Mouse (Mus musculus): Measurements from ENCODE around the gene Nek3. TPM values are rescaled to one million over a fixed set of nuclear protein-coding genes. Genes with fewer than 3 reads are reported as not detected.

Gene Nek3
- 6.8 and 7.3 TPM in 2 replicates for polyA plus RNA-seq (2016; fragmentation: Nextera tagmentation; extraction: Ambion mirVana)

DNA sequence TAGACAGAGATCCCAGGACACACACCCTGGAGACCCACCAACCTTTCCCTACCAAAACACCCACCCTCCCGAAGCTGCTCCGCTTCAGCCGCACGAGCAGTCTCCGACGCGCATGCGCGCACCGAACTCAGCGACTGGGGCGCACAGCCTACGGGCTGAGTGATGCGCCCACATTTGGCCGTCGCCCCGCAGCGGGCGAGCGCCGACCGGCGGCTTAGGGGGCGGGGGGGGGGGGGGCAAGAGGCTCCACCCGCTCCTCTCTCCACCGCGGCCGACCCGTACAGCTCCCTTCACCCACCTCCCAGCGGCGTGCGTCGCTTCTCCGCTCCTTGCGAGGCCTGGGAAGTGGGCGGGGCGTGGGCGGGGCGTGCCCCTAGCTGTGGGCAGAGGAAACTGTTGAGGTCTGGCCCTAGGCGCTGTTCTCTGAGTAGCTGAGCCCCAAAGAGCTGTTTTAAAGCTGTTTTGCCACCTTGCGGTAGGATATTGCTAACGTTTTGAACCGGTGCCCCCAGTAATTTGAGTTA lies at the start of gene Nek3:
Nek3 (minus strand) TSS at position 356 of the 524 bp plus-strand sequence.
- WGBS, result under 1% methylated on average over 43 of the region's 43 CpGs

DNA sequence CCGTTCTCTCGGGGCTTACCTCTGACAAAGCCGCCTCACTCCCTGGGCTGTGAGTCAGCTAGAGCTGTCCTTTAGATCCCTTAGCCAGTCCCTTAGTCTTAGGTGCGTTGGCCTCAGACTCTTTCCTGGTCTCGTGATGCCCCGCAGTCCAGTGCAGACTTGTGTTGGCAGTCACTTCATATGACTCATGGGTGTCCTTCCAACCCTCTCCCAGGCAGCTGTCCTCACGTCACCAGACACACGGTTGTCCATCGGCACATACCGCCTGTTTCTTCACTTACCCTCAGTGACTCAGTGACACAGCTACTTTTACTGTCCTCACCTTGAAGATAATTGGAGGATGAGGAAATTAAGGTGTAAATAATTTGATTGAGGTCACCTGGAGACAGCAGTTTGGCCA lies 48.6 kb upstream of the Nek3 start:
- no peaks in the 10 kb centered on the region for H3K27me3 ChIP-seq (replicated peaks; ENCODE audit: low read depth, poor library complexity, severe bottlenecking)
- H3K36me3 ChIP-seq (replicated peaks), result peaks cover 90% of the 10 kb centered on the region
- no peak for DNase-seq (ENCODE audit: low spot score)
- no peaks in the 10 kb centered on the region for H3K9me3 ChIP-seq
- WGBS, result 94% methylated on average over 10 of the region's 10 CpGs
- no peaks in the 10 kb centered on the region for H3K4me1 ChIP-seq
- no peak overlapping the region for H3K27ac ChIP-seq (replicated peaks)
- H3K4me3 ChIP-seq, result no peak overlapping the region

More for the DNA sequence above, at the start of gene Nek3:
- H3K4me1 ChIP-seq, result peaks cover 12% of the 10 kb centered on the region
- DNase-seq (ENCODE audit: low spot score), result peak; percentile 97
- H3K27ac ChIP-seq (replicated peaks), result peak within 1 kb of the TSS; percentile 86
- H3K4me3 ChIP-seq, result peak within 1 kb of the TSS; percentile 69
- no peaks in the 10 kb centered on the region for H3K27me3 ChIP-seq (replicated peaks; ENCODE audit: low read depth, poor library complexity, severe bottlenecking)
- H3K36me3 ChIP-seq (replicated peaks), result peaks cover 41% of the 10 kb centered on the region
- no peaks in the 10 kb centered on the region for H3K9me3 ChIP-seq

DNA sequence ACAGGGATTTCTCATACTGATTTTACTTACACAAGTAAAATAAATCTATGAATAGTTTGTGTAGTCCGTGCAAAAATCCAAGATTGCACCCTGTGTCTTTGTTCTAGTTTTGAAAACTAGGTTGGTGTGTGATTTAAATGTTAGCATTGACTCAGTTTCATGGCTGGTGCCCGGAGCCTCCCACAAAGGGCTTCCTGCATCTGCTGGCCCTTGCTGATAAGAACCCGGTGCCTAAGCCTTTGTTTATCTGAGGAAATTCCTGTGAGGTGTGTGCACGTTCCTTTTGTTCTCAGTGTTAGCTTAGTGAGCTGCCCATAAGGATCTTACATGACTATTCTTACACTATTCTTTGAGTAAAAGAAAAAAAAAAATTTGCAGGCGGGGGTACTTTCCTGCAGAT lies 42.8 kb upstream of the Nek3 start:
- Histone ChIP-seq H3K4me3 (no peak overlapping the region), H3K36me3 (replicated peaks) (peaks cover 74% of the 10 kb centered on the region), H3K27ac (replicated peaks) (no peak overlapping the region), H3K4me1 (no peaks in the 10 kb centered on the region), H3K27me3 (replicated peaks; ENCODE audit: low read depth, poor library complexity, severe bottlenecking) (no peaks in the 10 kb centered on the region), H3K9me3 (no peaks in the 10 kb centered on the region)
- DNase-seq (ENCODE audit: low spot score), result no peak
- WGBS, result 70% methylated on average over 5 of the region's 5 CpGs

DNA sequence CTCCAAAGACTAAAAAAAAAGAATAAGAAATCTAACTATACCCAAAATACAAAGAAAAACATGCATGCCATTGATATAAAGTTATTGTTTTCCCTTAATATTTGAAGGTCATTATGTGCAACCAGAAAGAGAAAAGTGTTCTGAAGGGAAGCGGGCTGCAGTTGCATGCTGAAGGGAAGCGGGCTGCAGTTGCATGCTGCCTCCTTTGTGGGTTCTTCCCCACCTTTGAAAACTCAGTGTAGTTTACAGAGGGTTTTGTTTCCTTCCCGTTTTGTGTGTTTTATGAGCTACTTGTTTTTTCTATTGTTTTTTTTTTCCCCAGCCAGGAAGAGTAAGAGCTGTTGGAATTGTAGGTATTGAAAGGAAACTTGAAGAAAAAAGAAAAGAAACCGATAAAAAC lies 41.3 kb upstream of the Nek3 start:
- 87% methylated on average over 4 of the region's 4 CpGs for WGBS
- peaks cover 73% of the 10 kb centered on the region for H3K36me3 ChIP-seq (replicated peaks)
- no peak for DNase-seq (ENCODE audit: low spot score)

DNA sequence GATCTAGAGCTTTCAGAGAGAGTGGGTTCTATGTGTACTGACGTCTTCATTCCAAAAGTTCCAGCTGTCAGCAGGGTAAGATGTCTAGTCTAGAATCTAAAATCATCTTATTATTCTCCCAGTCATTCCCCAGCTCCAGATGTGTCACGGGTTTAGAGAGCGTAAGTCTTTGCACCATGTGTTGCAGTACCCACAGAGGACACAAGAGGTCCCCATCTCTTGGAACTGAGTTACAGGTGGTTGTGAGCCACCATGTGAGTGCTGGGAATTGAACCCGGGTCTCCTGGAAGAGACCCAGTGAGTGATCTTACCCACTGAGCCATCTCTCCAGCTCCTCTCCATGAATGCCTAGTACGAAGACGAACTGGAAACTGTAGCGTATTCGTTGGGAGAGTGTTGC lies 33.2 kb upstream of the Nek3 start:
- Histone ChIP-seq H3K9me3 (no peaks in the 10 kb centered on the region; the same call in 1 of the 2 replicates), H3K36me3 (replicated peaks) (peaks cover 44% of the 10 kb centered on the region), H3K4me3 (no peak overlapping the region), H3K27ac (replicated peaks) (no peak overlapping the region), H3K27me3 (replicated peaks; ENCODE audit: low read depth, poor library complexity, severe bottlenecking) (no peaks in the 10 kb centered on the region), H3K4me1 (peaks cover 3% of the 10 kb centered on the region)
- 94% methylated on average over 8 of the region's 8 CpGs for WGBS
- DNase-seq (ENCODE audit: low spot score), result no peak

More for the DNA sequence above, 41.3 kb upstream of the Nek3 start:
- no peak overlapping the region for H3K27ac ChIP-seq (replicated peaks)
- no peaks in the 10 kb centered on the region for H3K4me1 ChIP-seq
- no peak overlapping the region for H3K4me3 ChIP-seq
- no peaks in the 10 kb centered on the region for H3K27me3 ChIP-seq (replicated peaks; ENCODE audit: low read depth, poor library complexity, severe bottlenecking)
- H3K9me3 ChIP-seq, result no peaks in the 10 kb centered on the region

DNA sequence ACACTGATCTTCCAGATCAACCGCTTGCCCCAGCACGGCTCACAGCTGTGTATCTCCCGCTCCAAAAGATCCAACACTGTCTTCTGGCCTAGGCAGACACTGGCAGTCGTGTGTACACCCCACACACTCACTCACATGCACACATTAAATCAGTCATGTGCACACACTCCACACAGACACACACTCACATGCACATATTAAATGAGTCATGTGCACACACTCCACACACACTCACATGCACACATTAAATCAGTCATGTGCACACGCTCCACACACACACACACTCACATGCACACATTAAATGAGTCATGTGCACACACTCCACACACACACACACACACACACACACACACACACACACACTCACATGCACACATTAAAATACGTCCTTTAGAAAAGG lies 31.7 kb upstream of the Nek3 start:
- Histone ChIP-seq H3K27me3 (replicated peaks; ENCODE audit: low read depth, poor library complexity, severe bottlenecking) (no peaks in the 10 kb centered on the region), H3K36me3 (replicated peaks) (peaks cover 37% of the 10 kb centered on the region), H3K4me3 (no peak overlapping the region), H3K4me1 (peaks cover 14% of the 10 kb centered on the region), H3K27ac (replicated peaks) (no peak overlapping the region), H3K9me3 (no peaks in the 10 kb centered on the region; the same call in 1 of the 2 replicates)
- DNase-seq (ENCODE audit: low spot score), result no peak
- 90% methylated on average over 6 of the region's 6 CpGs for WGBS

DNA sequence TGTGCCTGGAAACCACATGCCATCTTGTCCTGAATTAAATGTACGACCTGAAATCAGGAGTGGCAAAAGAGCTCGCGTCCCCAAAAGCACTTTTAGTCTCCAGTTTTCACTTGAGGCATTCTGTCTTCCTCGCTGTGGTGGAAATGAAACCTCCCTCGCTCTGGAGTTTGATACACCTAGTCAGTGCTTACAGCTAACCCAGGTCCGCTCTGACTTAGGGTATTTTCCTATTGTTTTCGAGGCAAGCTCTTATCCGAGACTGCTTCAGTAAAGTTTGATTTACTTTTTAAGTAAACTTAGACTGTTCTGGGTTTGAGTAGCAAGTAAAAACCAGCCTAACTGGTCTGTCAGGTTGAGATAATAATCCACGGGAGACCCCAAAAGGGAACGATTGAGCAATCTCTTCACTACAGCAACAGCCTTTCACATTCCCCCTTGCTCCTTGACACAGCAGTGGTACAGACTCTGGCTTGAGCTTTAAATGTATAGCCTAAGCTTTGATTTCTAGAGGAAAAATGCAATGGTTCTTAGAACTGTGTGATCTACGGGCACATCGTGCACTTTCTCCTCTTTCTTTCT lies 27.3 kb upstream of the Nek3 start:
- 17% methylated on average over 12 of the region's 12 CpGs for WGBS
- DNase-seq (ENCODE audit: low spot score), result no peak
- peaks cover 4% of the 10 kb centered on the region; the same call in 1 of the 2 replicates for H3K36me3 ChIP-seq (replicated peaks)

DNA sequence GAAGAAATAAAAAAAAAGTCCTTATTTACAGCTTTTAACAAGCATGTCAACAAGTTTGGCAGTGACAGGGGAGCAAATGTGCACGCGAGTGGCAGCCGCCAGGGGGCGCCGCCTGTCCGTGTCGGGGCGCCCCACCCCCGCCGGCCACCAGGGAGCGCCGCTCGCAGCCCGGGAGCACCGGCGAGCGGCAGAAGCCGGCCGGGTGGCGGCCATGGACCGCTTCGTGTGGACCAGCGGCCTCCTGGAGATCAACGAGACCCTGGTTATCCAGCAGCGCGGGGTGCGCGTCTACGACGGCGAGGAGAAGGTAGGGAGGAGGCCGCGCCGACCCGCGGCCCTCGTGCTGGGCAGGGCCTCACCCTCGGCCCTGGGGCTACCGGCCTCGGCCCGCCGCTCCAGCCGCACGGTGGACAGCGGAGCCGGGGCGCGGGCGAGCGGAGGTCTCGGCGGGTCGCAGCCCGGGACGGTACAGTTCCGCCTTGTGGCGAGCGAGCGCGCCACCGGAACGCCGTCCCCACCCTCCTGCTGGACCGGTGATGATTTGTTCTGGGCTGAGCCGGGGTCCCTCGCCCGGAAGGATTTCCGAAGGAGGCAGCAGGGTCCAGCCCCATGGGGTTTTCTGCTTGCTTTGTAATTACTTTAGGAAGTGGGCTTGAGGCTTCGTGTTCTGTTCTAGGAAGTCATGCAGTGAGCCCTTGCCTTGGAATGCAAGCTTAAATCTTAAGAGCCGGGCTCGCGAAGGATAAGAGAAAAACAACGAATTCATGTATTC lies 26.6 kb upstream of the Nek3 start, which contains the start of gene Vps36:
Vps36 (plus strand) TSS at position 150 of the 772 bp plus-strand sequence.
- Histone ChIP-seq H3K9me3 (no peaks in the 10 kb centered on the region), H3K4me3 (peak within 1 kb of the TSS; percentile 82), H3K4me1 (peaks cover 14% of the 10 kb centered on the region), H3K27ac (replicated peaks) (peak within 1 kb of the TSS; percentile 99), H3K27me3 (replicated peaks; ENCODE audit: low read depth, poor library complexity, severe bottlenecking) (no peaks in the 10 kb centered on the region), H3K36me3 (replicated peaks) (peaks cover 1% of the 10 kb centered on the region; the same call in 1 of the 2 replicates)
- DNase-seq (ENCODE audit: low spot score), result peak; percentile 92
- under 1% methylated on average over 73 of the region's 73 CpGs for WGBS

More for the DNA sequence above, 27.3 kb upstream of the Nek3 start:
- Histone ChIP-seq H3K4me1 (peaks cover 14% of the 10 kb centered on the region), H3K4me3 (peak overlapping the region; percentile 82), H3K27me3 (replicated peaks; ENCODE audit: low read depth, poor library complexity, severe bottlenecking) (no peaks in the 10 kb centered on the region), H3K27ac (replicated peaks) (peak overlapping the region; percentile 99), H3K9me3 (no peaks in the 10 kb centered on the region)

DNA sequence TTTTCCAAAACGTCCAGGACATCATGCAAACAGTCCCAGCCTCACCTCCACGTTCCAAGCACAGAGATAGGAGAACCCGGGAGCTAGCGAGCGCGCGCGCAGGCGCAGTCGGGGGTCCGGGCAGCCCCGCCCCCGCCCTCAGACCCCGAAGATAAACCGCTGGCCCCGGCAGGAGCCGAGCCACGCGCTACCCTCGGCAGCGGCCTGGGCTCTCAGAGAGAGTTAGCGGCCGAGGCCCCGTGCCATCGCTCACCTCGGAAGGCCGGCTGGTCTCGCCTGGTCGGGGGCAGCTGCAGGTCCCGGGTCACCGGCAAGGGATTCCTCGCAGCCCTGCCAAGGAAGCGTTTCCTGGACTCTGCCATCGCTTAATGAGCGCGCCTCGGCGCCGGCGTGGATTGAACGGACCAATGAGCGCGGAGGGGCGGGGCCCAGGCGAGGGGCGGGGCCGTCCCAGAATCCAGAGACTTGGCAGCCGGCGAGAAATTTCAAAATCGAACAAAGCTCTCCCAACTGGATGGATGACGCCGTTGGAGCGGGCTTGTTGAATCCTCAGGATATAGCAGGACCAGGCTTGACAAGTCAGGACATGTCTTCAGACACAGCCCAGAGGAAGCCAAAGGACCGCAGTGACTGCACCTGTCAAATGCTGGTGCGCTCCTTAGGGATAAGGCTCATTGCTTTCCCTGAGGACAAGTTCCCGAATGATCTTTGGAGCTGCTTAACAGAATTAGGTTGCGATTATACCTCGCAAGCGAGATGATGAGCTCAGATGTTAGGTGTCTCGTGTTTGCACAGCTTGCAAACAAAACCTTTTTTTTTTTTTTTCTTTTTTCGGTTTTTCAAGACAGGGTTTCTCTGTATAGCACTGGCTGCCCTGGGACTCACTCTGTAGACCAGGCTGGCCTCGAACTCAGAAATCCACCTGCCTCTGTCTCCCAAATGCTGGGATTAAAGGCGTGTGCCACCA lies 19.5 kb upstream of the Nek3 start, which contains the start of gene Ckap2:
Ckap2 (minus strand) TSS at position 389 of the 967 bp plus-strand sequence.
- WGBS, result 3% methylated on average over 63 of the region's 63 CpGs
- Histone ChIP-seq H3K36me3 (replicated peaks) (no peaks in the 10 kb centered on the region), H3K9me3 (no peaks in the 10 kb centered on the region), H3K27ac (replicated peaks) (peak within 1 kb of the TSS; percentile 97), H3K27me3 (replicated peaks; ENCODE audit: low read depth, poor library complexity, severe bottlenecking) (no peaks in the 10 kb centered on the region), H3K4me1 (peaks cover 12% of the 10 kb centered on the region), H3K4me3 (peak within 1 kb of the TSS; percentile 86)
- peak; percentile 97 for DNase-seq (ENCODE audit: low spot score)

DNA sequence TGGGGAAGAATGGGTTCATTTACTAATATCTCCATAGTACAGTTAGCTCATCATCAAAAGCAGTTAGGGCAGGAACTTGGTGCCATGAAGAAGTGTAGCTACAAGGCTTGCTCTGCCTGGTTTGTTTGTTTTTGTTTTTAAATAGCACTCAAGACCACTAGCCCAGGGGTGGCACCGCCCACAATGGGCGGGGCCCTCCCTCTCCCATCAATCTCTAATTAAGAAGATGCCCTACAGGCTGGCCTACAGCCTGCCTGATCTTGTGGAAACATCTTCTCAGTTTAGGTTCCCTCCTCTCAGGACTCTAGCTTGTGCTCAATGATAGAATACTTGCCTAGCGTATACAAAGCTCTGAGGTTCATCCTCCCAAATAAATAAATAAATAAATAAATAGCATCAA lies 18.6 kb upstream of the Nek3 start:
- WGBS, result 0% methylated on average over 3 of the region's 3 CpGs
- H3K9me3 ChIP-seq, result no peaks in the 10 kb centered on the region
- H3K27ac ChIP-seq (replicated peaks), result peak overlapping the region; percentile 97
- peak; percentile 54 for DNase-seq (ENCODE audit: low spot score)
- peaks cover 8% of the 10 kb centered on the region for H3K36me3 ChIP-seq (replicated peaks)
- H3K27me3 ChIP-seq (replicated peaks; ENCODE audit: low read depth, poor library complexity, severe bottlenecking), result no peaks in the 10 kb centered on the region
- peaks cover 12% of the 10 kb centered on the region for H3K4me1 ChIP-seq
- peak overlapping the region; percentile 86 for H3K4me3 ChIP-seq

DNA sequence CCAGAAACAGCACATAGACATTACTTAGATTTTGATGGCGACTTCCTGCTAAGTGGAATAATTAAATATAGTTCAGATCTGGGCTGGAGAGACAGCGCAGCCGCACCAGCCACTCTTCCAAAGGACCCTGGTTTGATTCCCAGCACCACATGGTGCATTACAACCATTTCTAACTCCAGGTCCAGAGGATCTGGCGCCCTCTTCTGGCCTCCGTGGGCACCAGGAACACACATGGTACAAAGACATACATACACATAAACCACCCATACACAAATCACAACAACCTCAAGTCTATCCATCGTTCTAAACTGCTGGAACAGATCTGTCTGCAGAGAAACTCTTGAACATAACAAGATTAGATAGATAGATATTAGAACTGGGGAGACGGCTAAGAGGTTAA lies 9.7 kb upstream of the Nek3 start:
- no peak for DNase-seq (ENCODE audit: low spot score)

DNA sequence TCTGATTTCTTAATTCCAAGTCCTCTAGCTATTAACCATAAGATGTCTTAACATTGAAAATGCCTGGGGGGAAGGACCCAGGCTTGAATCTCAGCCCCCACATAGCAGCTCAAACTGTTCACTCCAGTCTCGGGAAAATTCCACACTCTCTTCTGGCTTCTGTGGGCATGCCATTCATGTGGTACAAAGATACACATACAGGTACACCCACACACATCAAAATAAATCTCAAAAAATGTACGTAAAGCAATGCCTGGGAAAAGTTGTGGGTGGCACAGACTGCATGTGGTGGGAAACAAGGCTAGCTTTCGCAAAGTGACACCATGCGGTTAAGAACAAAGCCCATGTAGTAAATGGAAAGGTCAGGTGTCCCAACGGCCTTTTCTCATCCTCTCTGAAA lies 2.9 kb upstream of the Nek3 start:
- Histone ChIP-seq H3K36me3 (replicated peaks) (peaks cover 66% of the 10 kb centered on the region), H3K27me3 (replicated peaks; ENCODE audit: low read depth, poor library complexity, severe bottlenecking) (no peaks in the 10 kb centered on the region), H3K4me3 (no peak overlapping the region), H3K27ac (replicated peaks) (no peak overlapping the region), H3K4me1 (peaks cover 12% of the 10 kb centered on the region), H3K9me3 (no peaks in the 10 kb centered on the region)
- WGBS, result 90% methylated on average over 5 of the region's 5 CpGs
- DNase-seq (ENCODE audit: low spot score), result no peak

More for the DNA sequence above, 9.7 kb upstream of the Nek3 start:
- 95% methylated on average over 7 of the region's 7 CpGs for WGBS
- Histone ChIP-seq H3K4me1 (no peaks in the 10 kb centered on the region), H3K27ac (replicated peaks) (no peak overlapping the region), H3K36me3 (replicated peaks) (peaks cover 83% of the 10 kb centered on the region), H3K4me3 (no peak overlapping the region), H3K9me3 (peaks cover 11% of the 10 kb centered on the region), H3K27me3 (replicated peaks; ENCODE audit: low read depth, poor library complexity, severe bottlenecking) (no peaks in the 10 kb centered on the region)

Measured in embryonic facial prominence, embryonic 10.5 days (tissue).